Mouse (Mus musculus) right cerebral cortex, postnatal 25 days (tissue): ENCODE measurements around the gene Ptpre.

Experiments
- DNase-seq: peaks from one replicate; pipeline ENCODE4 v3.0.0; 2022

Gene Ptpre

GRCm38 (mm10) chr7:135580306-135581091, 43.2 kb downstream of the Ptpre start:
- peak; percentile 55 for DNase-seq

DNA sequence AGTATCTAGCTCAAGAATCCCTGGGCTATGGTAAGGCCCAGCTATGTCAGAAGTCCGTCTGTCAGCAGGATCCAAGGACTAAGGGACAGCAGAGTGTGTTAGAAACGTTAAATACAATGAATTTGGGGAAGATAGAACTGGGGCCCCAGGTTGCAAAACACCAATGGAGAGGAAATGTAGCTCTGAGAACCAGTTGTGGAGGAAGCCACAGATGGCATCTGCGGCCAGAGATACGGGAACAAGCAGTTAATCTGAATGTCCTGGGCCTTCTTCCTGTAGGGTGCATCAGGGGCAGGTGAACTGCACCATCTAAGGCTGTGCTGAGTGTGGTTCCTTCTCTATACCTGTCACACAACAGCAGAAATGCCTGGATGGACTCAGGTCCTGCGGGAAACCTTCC, 43.8 kb downstream of the Ptpre start:
- DNase-seq = no peak

DNA sequence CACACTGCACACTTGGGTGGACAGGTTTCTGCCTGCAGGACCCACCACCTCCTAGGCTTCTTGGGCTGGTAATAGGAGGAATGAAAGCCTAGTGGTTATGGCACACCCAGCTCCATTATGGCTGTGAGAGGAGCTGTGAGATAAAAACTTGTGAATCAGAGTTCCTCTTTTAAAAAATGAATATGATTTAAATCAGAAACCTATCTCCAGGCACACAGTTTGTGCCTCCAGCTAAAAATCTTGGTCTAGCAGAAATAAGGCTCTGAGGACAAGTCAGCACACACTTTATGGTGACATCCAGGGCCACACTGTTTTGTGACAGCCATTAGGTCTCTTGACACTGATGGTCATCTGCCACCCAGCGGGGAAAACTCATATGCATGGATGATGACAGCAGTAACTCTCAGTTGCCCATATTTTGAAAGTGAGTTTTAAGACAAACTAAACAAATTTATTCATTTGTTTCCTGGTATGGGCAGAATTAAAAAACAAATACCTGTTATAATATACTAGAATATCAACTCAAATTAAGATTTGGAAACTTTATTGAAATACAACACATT, 47.9 kb downstream of the Ptpre start:
- DNase-seq = no peak

GRCm38 (mm10) chr7:135586402-135586801, 49.1 kb downstream of the Ptpre start:
- DNase-seq = no peak

GRCm38 (mm10) chr7:135587821-135588575, 50.7 kb downstream of the Ptpre start:
- no peak for DNase-seq

GRCm38 (mm10) chr7:135588620-135589309, 51.5 kb downstream of the Ptpre start:
- no peak for DNase-seq

DNA sequence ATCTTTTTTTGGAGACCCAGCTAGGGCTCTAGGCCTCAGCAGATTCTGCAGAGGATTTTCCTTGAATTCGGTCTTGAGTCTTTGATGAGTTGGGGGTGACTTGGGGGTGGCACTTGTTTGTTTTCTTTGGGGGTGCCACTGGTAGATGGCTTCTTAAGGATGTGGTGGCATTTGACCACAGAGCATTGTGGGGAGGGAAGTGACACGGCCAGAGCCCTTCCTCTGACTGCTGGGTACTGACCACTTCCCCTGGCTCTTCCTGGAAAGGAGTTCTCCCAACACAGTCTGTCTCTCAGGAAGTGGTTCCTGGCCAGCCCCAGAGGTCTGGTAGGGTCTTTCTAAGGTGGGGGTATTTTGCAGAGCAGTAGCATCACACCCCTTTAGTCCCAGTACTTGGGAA, 54.2 kb downstream of the Ptpre start:
- no peak for DNase-seq

GRCm38 (mm10) chr7:135593286-135593685, 56.0 kb downstream of the Ptpre start:
- no peak for DNase-seq

DNA sequence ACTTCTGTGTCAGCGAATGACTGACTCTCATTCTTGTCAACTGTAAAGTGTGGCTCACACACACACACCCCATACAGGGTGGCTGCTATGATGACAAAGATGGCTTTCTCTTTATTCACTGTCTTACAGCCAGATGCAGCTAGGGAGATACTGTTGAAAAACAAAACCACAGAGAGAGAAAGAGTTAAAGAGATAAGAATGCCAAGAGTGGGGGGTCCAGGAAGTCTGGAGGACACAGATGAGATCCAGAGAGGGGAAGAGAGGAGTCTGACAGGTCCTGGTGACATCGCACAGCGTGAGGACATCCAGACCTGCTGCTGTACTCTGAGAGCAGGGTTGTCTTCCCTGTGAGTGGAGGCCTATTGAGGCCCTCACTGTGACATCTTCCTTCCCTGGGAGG, 56.5 kb downstream of the Ptpre start:
- DNase-seq = no peak

- DNase-seq = no peak
These were observed 57.4 kb downstream of the Ptpre start for GRCm38 (mm10) chr7:135594676-135595075.

DNA sequence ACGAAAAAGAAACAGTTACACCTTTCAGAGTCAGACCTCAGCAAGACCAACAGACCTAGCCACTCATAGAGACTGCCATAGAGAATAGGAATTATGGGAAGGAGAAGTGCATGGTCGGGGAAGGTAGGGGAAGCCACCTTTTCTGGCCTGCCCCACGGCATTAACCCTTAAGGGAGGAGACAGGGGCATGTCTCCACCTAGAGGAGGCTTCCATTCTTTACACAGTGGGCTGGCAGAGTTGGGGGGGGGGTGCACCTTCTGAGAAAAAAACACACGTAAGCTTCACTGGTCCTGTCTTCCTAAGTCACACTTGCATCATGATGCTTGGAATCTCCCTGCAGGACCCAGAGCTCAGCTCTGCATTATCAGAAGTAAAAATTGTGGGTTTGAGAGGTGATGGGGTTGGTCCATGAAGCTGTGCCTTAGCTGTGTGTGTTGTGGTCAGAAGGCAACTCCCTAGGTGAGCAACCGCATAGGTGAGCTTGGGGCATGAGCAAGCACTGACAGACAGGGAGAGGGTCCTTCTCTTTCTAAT, 58.4 kb downstream of the Ptpre start:
- DNase-seq = no peak

- DNase-seq = no peak
These were observed 59.7 kb downstream of the Ptpre start for GRCm38 (mm10) chr7:135597006-135597405.

- DNase-seq = no peak
These were observed 60.5 kb downstream of the Ptpre start for GRCm38 (mm10) chr7:135597604-135598289.

GRCm38 (mm10) chr7:135598303-135598855, 61.1 kb downstream of the Ptpre start:
- no peak for DNase-seq

DNA sequence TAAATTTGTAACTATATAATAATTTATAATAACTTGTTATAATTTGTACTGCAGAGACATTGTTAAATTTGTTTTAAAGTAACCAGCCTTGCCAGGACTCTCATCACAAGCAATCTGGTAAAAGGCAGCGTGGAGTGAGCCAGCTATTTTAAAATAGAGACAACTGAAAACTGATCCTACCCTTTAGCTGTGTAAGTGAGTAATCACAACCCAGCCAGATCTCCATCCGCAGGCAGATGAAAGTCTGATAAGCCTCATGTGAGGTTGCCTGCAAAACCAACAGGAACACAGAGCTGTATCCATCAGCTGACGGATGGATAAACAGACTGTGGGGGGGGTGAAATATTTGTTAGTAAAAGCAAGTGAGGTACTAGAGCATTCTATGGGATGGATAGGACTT, 62.8 kb downstream of the Ptpre start:
- DNase-seq = no peak

GRCm38 (mm10) chr7:135601607-135602006, 64.3 kb downstream of the Ptpre start:
- no peak for DNase-seq

GRCm38 (mm10) chr7:135602265-135602664, 65.0 kb downstream of the Ptpre start:
- DNase-seq = no peak

- DNase-seq = no peak
These were observed 65.7 kb downstream of the Ptpre start for GRCm38 (mm10) chr7:135602881-135603523.

GRCm38 (mm10) chr7:135605002-135605803, 67.9 kb downstream of the Ptpre start:
- DNase-seq = no peak

DNA sequence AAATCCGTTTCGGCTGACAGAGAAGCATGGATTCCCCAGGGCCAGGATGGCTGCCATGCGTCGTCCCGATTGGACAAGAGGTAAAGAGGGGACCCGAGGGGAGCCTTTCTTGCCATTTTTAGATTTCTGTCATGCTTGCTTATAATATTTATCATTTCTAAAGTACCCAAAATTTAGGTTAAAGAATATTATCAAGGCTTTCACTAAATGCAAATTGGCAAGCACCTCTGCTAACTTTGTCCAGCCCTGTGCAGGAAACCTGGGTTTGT, 68.5 kb downstream of the Ptpre start:
- DNase-seq = no peak

GRCm38 (mm10) chr7:135608208-135608607, 70.9 kb downstream of the Ptpre start:
- DNase-seq = no peak
